Mouse (Mus musculus) right cerebral cortex, postnatal 25 days (tissue): ENCODE data around the gene Thrsp.

Experiments used
- DNase-seq: peaks from one replicate; pipeline ENCODE4 v3.0.0; 2022

The Thrsp gene

GRCm38 (mm10) chr7:97375101-97375500 lies 42.4 kb downstream of the Thrsp start:
- DNase-seq = no peak

DNA sequence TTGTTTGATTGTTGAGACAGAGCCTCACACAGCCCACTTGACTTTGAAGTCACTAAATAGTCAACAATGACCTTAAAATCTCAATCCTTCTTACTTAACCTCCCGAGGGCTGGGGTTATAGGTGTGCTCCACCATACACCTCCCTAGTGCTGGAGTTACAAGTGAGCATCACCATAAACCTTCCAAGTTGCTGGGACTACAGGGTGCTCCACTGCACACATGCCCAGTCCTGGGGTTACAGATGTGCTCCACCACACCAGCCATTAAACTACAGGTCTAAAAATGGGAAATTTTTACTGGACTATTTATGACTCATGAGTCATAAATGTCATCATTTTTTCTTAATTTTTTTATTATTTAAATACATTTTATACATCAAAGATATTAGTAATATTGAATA lies 51.6 kb downstream of the Thrsp start:
- no peak for DNase-seq
